Mouse (Mus musculus): ENCODE measurements at regions not wholly inside any gene's neighbourhood (a gene's known extent, or its start where the extent isn't known, plus 50 kb on each side); places are given as distances from the start of the nearest gene placed in this dataset.
A peak's percentile ranks its signal among the peaks of the same experiment; 100 is the strongest.

GRCm38 (mm10) chr12:45970472-45970871, 848.3 kb downstream of the Nova1 start:
- Histone ChIP-seq H3K27me3 (ENCODE audit: insufficient read depth, low read length) (no peaks in the 10 kb centered on the region), H3K4me3 (ENCODE audit: low read depth, low read length) (no peak overlapping the region), H3K36me3 (ENCODE audit: insufficient read depth) (no peaks in the 10 kb centered on the region), H3K9me3 (ENCODE audit: low read depth, low read length) (no peaks in the 10 kb centered on the region), H3K9ac (no peak overlapping the region), H3K4me1 (ENCODE audit: insufficient read depth) (no peaks in the 10 kb centered on the region), H3K4me2 (no peak overlapping the region), H3K27ac (ENCODE audit: low read depth) (no peak overlapping the region)
- no peak for TF ChIP-seq CTCF (IDR thresholded peaks at IDR 0.05; ENCODE audit: low read depth)
- 29% methylated on average over 2 of the region's 2 CpGs for WGBS
- no peak for ATAC-seq (ENCODE audit: insufficient read depth)
- no peak for DNase-seq

GRCm38 (mm10) chr12:45969881-45970280, 848.8 kb downstream of the Nova1 start:
- DNase-seq = no peak
- WGBS = 77% methylated on average over 1 of the region's 1 CpGs

GRCm38 (mm10) chr12:45946918-45947317, 871.8 kb downstream of the Nova1 start:
- DNase-seq (no peak), ATAC-seq (ENCODE audit: insufficient read depth) (no peak)
- Histone ChIP-seq H3K9me3 (ENCODE audit: low read depth, low read length) (no peaks in the 10 kb centered on the region), H3K9ac (no peak overlapping the region), H3K4me1 (ENCODE audit: insufficient read depth) (no peaks in the 10 kb centered on the region), H3K4me3 (ENCODE audit: low read depth, low read length) (no peak overlapping the region), H3K4me2 (no peak overlapping the region), H3K36me3 (ENCODE audit: insufficient read depth) (no peaks in the 10 kb centered on the region), H3K27me3 (ENCODE audit: insufficient read depth, low read length) (no peaks in the 10 kb centered on the region), H3K27ac (ENCODE audit: low read depth) (no peak overlapping the region)
- no peak for TF ChIP-seq CTCF (IDR thresholded peaks at IDR 0.05; ENCODE audit: low read depth)
- WGBS = 71% methylated on average over 2 of the region's 2 CpGs

More at GRCm38 (mm10) chr12:45969881-45970280, 848.8 kb downstream of the Nova1 start:
- Histone ChIP-seq H3K9me3 (ENCODE audit: low read depth, low read length) (no peaks in the 10 kb centered on the region), H3K4me2 (no peak overlapping the region), H3K9ac (no peak overlapping the region), H3K27ac (ENCODE audit: low read depth) (no peak overlapping the region), H3K4me1 (ENCODE audit: insufficient read depth) (no peaks in the 10 kb centered on the region), H3K27me3 (ENCODE audit: insufficient read depth, low read length) (no peaks in the 10 kb centered on the region), H3K36me3 (ENCODE audit: insufficient read depth) (no peaks in the 10 kb centered on the region), H3K4me3 (ENCODE audit: low read depth, low read length) (no peak overlapping the region)
- TF ChIP-seq CTCF (IDR thresholded peaks at IDR 0.05; ENCODE audit: low read depth) = no peak
- no peak for ATAC-seq (ENCODE audit: insufficient read depth)

- Histone ChIP-seq H3K27ac (ENCODE audit: low read depth) (no peak overlapping the region), H3K4me3 (ENCODE audit: low read depth, low read length) (no peak overlapping the region), H3K9me3 (ENCODE audit: low read depth, low read length) (no peaks in the 10 kb centered on the region), H3K4me1 (ENCODE audit: insufficient read depth) (no peaks in the 10 kb centered on the region), H3K4me2 (no peak overlapping the region), H3K9ac (no peak overlapping the region), H3K27me3 (ENCODE audit: insufficient read depth, low read length) (no peaks in the 10 kb centered on the region), H3K36me3 (ENCODE audit: insufficient read depth) (no peaks in the 10 kb centered on the region)
- no peak for TF ChIP-seq CTCF (IDR thresholded peaks at IDR 0.05; ENCODE audit: low read depth)
- ATAC-seq (ENCODE audit: insufficient read depth) (no peak), DNase-seq (no peak)
- WGBS = 71% methylated on average over 2 of the region's 2 CpGs
These were observed 870.0 kb upstream of the Stxbp6 start for GRCm38 (mm10) chr12:45944464-45944863.

- no peaks in the 10 kb centered on the region for H3K36me3 ChIP-seq (ENCODE audit: insufficient read depth)
- H3K9ac ChIP-seq = no peak overlapping the region
- H3K27me3 ChIP-seq (ENCODE audit: insufficient read depth, low read length) = no peaks in the 10 kb centered on the region
- DNase-seq = no peak
- TF ChIP-seq CTCF (IDR thresholded peaks at IDR 0.05; ENCODE audit: low read depth) = no peak
- H3K27ac ChIP-seq (ENCODE audit: low read depth) = no peak overlapping the region
- H3K4me2 ChIP-seq = no peak overlapping the region
- no peaks in the 10 kb centered on the region for H3K9me3 ChIP-seq (ENCODE audit: low read depth, low read length)
- 68% methylated on average over 1 of the region's 1 CpGs for WGBS
- H3K4me3 ChIP-seq (ENCODE audit: low read depth, low read length) = no peak overlapping the region
- no peak for ATAC-seq (ENCODE audit: insufficient read depth)
- no peaks in the 10 kb centered on the region for H3K4me1 ChIP-seq (ENCODE audit: insufficient read depth)
These were observed 867.9 kb upstream of the Stxbp6 start for GRCm38 (mm10) chr12:45942402-45942801.

GRCm38 (mm10) chr12:45933388-45933787, 858.9 kb upstream of the Stxbp6 start:
- WGBS = 67% methylated on average over 2 of the region's 2 CpGs
- Histone ChIP-seq H3K9me3 (ENCODE audit: low read depth, low read length) (no peaks in the 10 kb centered on the region), H3K27me3 (ENCODE audit: insufficient read depth, low read length) (no peaks in the 10 kb centered on the region), H3K4me1 (ENCODE audit: insufficient read depth) (no peaks in the 10 kb centered on the region), H3K4me2 (no peak overlapping the region), H3K36me3 (ENCODE audit: insufficient read depth) (no peaks in the 10 kb centered on the region), H3K9ac (no peak overlapping the region), H3K4me3 (ENCODE audit: low read depth, low read length) (no peak overlapping the region), H3K27ac (ENCODE audit: low read depth) (no peak overlapping the region)
- DNase-seq (no peak), ATAC-seq (ENCODE audit: insufficient read depth) (no peak)
- TF ChIP-seq CTCF (IDR thresholded peaks at IDR 0.05; ENCODE audit: low read depth) = no peak

- Histone ChIP-seq H3K4me3 (ENCODE audit: low read depth, low read length) (no peak overlapping the region), H3K9ac (no peak overlapping the region), H3K27ac (ENCODE audit: low read depth) (no peak overlapping the region), H3K36me3 (ENCODE audit: insufficient read depth) (no peaks in the 10 kb centered on the region), H3K4me2 (no peak overlapping the region), H3K4me1 (ENCODE audit: insufficient read depth) (no peaks in the 10 kb centered on the region), H3K9me3 (ENCODE audit: low read depth, low read length) (no peaks in the 10 kb centered on the region), H3K27me3 (ENCODE audit: insufficient read depth, low read length) (no peaks in the 10 kb centered on the region)
- ATAC-seq (ENCODE audit: insufficient read depth) = no peak
- WGBS = 52% methylated on average over 4 of the region's 4 CpGs
- no peak for TF ChIP-seq CTCF (IDR thresholded peaks at IDR 0.05; ENCODE audit: low read depth)
- no peak for DNase-seq
These were observed 857.7 kb upstream of the Stxbp6 start for GRCm38 (mm10) chr12:45932251-45932650.

- Histone ChIP-seq H3K4me3 (ENCODE audit: low read depth, low read length) (no peak overlapping the region), H3K9me3 (ENCODE audit: low read depth, low read length) (no peaks in the 10 kb centered on the region), H3K4me1 (ENCODE audit: insufficient read depth) (no peaks in the 10 kb centered on the region), H3K27me3 (ENCODE audit: insufficient read depth, low read length) (no peaks in the 10 kb centered on the region), H3K4me2 (no peak overlapping the region), H3K27ac (ENCODE audit: low read depth) (no peak overlapping the region), H3K9ac (no peak overlapping the region), H3K36me3 (ENCODE audit: insufficient read depth) (no peaks in the 10 kb centered on the region)
- TF ChIP-seq CTCF (IDR thresholded peaks at IDR 0.05; ENCODE audit: low read depth) = peak; percentile 53
- DNase-seq = peak; percentile 57
- no peak for ATAC-seq (ENCODE audit: insufficient read depth)
- WGBS = 49% methylated on average over 3 of the region's 3 CpGs
These were observed 855.2 kb upstream of the Stxbp6 start for GRCm38 (mm10) chr12:45929760-45930150.

Measured in lung, embryonic 14.5 days (tissue).